Mouse (Mus musculus) ES-E14 (cell line): ENCODE measurements at regions not wholly inside any gene's neighbourhood (a gene's known extent, or its start where the extent isn't known, plus 50 kb on each side); places are given as distances from the start of the nearest gene placed in this dataset.

Experiments used
- MAFK ChIP-seq: IDR thresholded peaks from 2 replicates; pipeline ENCODE4 v1.6.1; 2014; ENCODE audit warnings: mild to moderate bottlenecking, low read depth, low read length, inconsistent platforms; ENCODE audit not compliant: insufficient read depth
- ZC3H11A ChIP-seq: IDR thresholded peaks from 2 replicates; pipeline ENCODE4 v1.6.1; 2012; ENCODE audit warnings: low read depth, mild to moderate bottlenecking, inconsistent platforms, low read length, borderline replicate concordance

- TF ChIP-seq ZC3H11A (no peak), MAFK (no peak)
These were observed 75.2 kb upstream of the Zbtb18 start for GRCm38 (mm10) chr1:177366914-177367313.
